Mouse (Mus musculus) adipose tissue, adult 10 weeks (tissue): ENCODE results near the gene Olfr1537. TPM values are rescaled to one million over a fixed set of nuclear protein-coding genes. Genes with fewer than 3 reads are reported as not detected.

Source experiments
- polyA plus RNA-seq: library from polyadenylated mRNA; stranded (reverse); fragments of 350-450 nt; fragmentation: Illumina TruSeq; extraction: RNeasy Lipid Tissue Mini Kit (QIAGEN cat#74804); gene quantifications from one replicate; pipeline ENCODE4 v1.2.3, GENCODE M21; 2014; ENCODE audit warnings: low read depth, low replicate concordance

Olfr1537 gene
- not detected for polyA plus RNA-seq

DNA sequence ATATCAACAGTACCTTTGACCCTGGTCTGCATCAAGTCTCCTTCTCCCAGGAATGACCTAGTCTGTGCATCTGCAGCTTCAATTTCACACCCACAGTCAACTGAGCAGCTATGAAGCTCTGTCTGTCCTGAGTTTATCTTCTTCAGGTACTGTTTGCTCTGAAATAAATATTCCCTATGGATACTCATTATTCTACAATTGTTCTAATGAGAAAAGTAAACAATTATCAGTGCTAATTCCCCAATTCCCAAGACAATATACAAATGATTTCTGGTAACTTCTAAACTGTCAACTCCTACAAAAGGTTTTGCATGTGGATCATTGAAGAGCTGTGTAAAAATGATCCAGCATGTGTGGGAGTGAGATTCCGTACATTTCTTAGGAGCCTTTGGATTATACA is at the start of gene Olfr1537:
TSS of gene Olfr1537 (minus strand) at position 101 of the 400 bp plus-strand sequence.

DNA sequence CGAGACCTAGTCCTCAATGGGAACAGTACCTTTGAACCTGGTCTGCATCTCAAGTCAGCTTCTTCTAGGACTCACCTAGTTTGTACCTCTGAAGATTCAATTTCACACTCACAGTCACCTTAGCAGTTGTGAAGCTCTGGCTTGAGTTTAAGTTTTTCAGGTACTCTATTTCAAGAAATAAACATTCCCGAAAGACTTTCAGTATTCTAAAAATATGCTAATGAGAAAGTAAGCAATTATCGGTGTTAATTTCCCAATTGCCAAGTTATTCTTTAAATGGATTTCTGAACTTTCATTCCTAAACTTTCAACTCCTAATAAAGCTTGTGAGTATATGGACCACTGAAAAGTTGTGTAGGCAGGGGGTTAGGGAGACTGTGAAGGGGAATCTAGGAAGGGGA is 26.9 kb upstream of the Olfr1537 start, which contains the start of gene Olfr945:
TSS of gene Olfr945 (minus strand) at position 101 of the 400 bp plus-strand sequence.

DNA sequence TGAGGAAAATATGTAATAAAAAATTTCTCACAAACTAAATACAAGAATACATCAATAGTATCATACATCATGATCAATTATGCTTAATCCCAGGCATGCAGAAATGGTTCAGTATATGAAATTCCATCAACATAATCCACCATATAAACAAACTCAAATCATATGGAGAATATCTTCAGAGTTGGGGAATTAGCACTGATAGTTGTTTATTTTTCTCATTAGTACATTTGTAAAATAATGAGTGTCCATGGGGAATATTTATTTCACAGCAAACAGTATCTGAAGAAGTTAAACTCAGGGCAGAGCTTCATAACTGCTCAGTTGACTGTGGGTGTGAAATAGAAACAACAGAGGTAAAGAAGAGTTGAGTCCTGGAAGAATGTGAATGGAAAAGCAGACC is 48.2 kb downstream of the Olfr1537 start, which contains the start of gene Olfr944:
TSS of gene Olfr944 (plus strand) at position 301 of the 400 bp plus-strand sequence.

Other genes starting within 250 kb of the Olfr1537 start
- not detected for gene Olfr146, start 226.6 kb downstream of the Olfr1537 start, polyA plus RNA-seq
- not detected for gene Olfr937, start 185.0 kb downstream of the Olfr1537 start, polyA plus RNA-seq
- not detected for gene Olfr938, start 171.1 kb downstream of the Olfr1537 start, polyA plus RNA-seq
- gene Olfr27, start 121.9 kb downstream of the Olfr1537 start, polyA plus RNA-seq = not detected
- not detected for gene Olfr943, start 83.7 kb downstream of the Olfr1537 start, polyA plus RNA-seq
- not detected for gene Olfr944, start 48.1 kb downstream of the Olfr1537 start, polyA plus RNA-seq
- not detected for gene Olfr945, start 26.8 kb upstream of the Olfr1537 start, polyA plus RNA-seq
- gene Olfr948, start 76.1 kb upstream of the Olfr1537 start, polyA plus RNA-seq = not detected
- gene Olfr951, start 137.4 kb upstream of the Olfr1537 start, polyA plus RNA-seq = not detected
- gene Olfr952, start 177.2 kb upstream of the Olfr1537 start, polyA plus RNA-seq = not detected
- not detected for gene Olfr954, start 206.7 kb upstream of the Olfr1537 start, polyA plus RNA-seq
- not detected for gene Olfr955, start 221.9 kb upstream of the Olfr1537 start, polyA plus RNA-seq
- gene Olfr44, start 244.0 kb upstream of the Olfr1537 start, polyA plus RNA-seq = not detected